Mouse (Mus musculus) midbrain, embryonic 16.5 days (tissue): Measurements from ENCODE around the gene Qsox2. TPM values are rescaled to one million over a fixed set of nuclear protein-coding genes. Genes with fewer than 3 reads are reported as not detected.

Experiments used
- polyA plus RNA-seq: library from polyadenylated mRNA; unstranded; fragments of >200 nt; fragmentation: Nextera tagmentation; extraction: Ambion mirVana; gene quantifications from 2 replicates; pipeline ENCODE4 v1.2.1, GENCODE M21; 2015

Gene Qsox2
- polyA plus RNA-seq, 1 experiment from 2014 or later, result 18.4 TPM

Other genes with a start within 250 kb of the Qsox2 start
- 130 and 144 TPM in 2 replicates for gene Ubac1, start 215.8 kb downstream of the Qsox2 start, polyA plus RNA-seq
- 14.1 and 18.1 TPM in 2 replicates for gene Nacc2, start 114.3 kb downstream of the Qsox2 start, polyA plus RNA-seq
- not detected in 2 replicates for gene Lhx3, start 29.2 kb downstream of the Qsox2 start, polyA plus RNA-seq
- gene Ccdc187, start 57.0 kb upstream of the Qsox2 start, polyA plus RNA-seq, result 0.21 and 0.29 TPM in 2 replicates
- 182 and 188 TPM in 2 replicates for gene Gpsm1, start 78.0 kb upstream of the Qsox2 start, polyA plus RNA-seq
- gene Dnlz, start 114.6 kb upstream of the Qsox2 start, polyA plus RNA-seq, result 24.7 and 27.2 TPM in 2 replicates
- gene Card9, start 123.4 kb upstream of the Qsox2 start, polyA plus RNA-seq, result 1.0 and 2.7 TPM in 2 replicates
- gene Snapc4, start 143.1 kb upstream of the Qsox2 start, polyA plus RNA-seq, result 34.8 and 37.9 TPM in 2 replicates
- 175 and 182 TPM in 2 replicates for gene Entr1, start 151.8 kb upstream of the Qsox2 start, polyA plus RNA-seq
- 90.0 and 96.5 TPM in 2 replicates for gene Pmpca, start 151.8 kb upstream of the Qsox2 start, polyA plus RNA-seq
- gene Inpp5e, start 171.7 kb upstream of the Qsox2 start, polyA plus RNA-seq, result 26.9 and 27.6 TPM in 2 replicates
- 18.7 and 20.4 TPM in 2 replicates for gene Sec16a, start 207.7 kb upstream of the Qsox2 start, polyA plus RNA-seq